Mouse (Mus musculus) T-helper 2 cell (primary cell): ENCODE results near the gene Ifit2.
"Not testable (repeated sequence)": the region's sequence is repeated elsewhere in the genome, so short reads cannot be mapped to it uniquely, and the experiment has no call there.

Experiments
- in situ Hi-C: fragments of 300-600 bp; cut with MboI, MseI; formaldehyde crosslinking; loops from one replicate; pipeline ENCODE4 v1.15.1; 2025; ENCODE audit warnings: high pct_unique_total_duplicates

The Ifit2 gene

DNA sequence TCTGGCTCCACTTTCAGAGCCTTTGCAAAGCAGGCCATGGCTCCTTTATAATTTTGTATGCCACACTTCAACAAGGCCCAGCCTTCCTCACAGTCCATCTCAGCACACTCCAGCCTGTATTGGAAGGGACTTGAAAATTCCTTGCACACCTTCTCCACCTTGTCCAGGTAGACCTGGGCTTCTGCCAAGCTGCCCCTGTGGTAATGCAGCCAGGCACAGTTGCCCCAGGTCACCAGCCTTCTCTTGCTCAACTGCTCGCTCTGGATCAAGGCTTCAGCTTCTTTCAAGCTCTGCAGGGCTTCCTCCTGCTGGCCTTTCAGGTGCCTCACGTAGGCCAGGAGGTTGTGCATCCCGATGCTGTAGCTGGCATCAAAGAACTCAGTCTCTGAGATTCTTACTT lies 44.0 kb downstream of the Ifit2 start:
- in situ Hi-C loops: not testable (repeated sequence)

DNA sequence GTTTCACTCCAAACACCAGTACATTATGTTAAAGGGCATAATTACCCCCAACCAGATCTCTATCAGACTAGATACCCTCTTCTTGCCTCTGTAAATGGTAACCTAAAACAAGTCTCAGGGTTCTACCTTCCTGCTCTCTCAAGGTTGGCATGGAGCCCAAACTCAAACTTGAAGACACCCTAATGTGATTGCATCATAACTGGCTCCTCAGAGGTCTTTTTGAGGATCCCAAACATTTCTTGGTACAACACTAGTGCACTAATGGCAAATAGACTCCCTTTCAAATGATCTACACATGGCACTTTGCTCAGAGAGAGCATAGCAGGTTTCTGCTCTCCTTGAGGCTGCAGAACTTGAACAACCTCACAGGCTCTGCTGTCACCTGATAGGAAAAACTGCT lies 46.3 kb downstream of the Ifit2 start:
- in situ Hi-C loops: no loop called here

GRCm38 (mm10) chr19:34598341-34598740 lies 47.8 kb downstream of the Ifit2 start:
- in situ Hi-C loops: no loop called here

- in situ Hi-C loops: not testable (repeated sequence)
These were observed 48.8 kb downstream of the Ifit2 start for GRCm38 (mm10) chr19:34599250-34599649.

- in situ Hi-C loops: loop anchor here (10.0 kb wide), 1 partner anchor 47 kb away; the partner anchor contains the start of gene Ifit2
These were observed 51.4 kb downstream of the Ifit2 start, which contains the start of gene Ifit1bl1 for GRCm38 (mm10) chr19:34601888-34602287. TSS of gene Ifit1bl1 (minus strand) at chr19:34601956.

GRCm38 (mm10) chr19:34605472-34605871 lies 55.0 kb downstream of the Ifit2 start:
- in situ Hi-C loops: loop anchor here (10.0 kb wide), 1 partner anchor 51 kb away; the partner anchor contains the start of gene Ifit2

- in situ Hi-C loops: loop anchor here (10.0 kb wide), 1 partner anchor 53 kb away; the partner anchor contains the start of gene Ifit2
These were observed 57.0 kb downstream of the Ifit2 start, which contains the start of gene Ifit3b for GRCm38 (mm10) chr19:34607237-34608051. TSS of gene Ifit3b (plus strand) at chr19:34607970.

DNA sequence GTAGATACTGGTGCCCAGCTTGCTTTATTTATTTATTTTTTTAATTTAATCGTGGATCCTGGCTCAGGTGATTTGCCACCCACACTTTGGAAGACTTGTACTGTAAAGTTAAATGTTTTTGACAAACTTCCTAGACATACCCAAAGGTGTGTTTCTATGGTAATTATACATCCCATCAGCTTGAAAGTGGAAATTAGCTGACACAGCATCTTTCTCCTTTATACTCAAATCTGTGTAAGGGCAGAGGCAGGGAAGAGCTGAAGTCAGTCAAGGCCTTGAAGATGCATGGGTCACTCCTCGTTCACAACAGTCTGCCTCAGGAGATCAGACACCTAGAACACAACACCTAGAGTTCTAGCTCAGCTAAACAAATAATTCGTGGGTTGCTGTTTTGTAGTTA lies 59.6 kb downstream of the Ifit2 start:
- in situ Hi-C loops: not testable (repeated sequence)

DNA sequence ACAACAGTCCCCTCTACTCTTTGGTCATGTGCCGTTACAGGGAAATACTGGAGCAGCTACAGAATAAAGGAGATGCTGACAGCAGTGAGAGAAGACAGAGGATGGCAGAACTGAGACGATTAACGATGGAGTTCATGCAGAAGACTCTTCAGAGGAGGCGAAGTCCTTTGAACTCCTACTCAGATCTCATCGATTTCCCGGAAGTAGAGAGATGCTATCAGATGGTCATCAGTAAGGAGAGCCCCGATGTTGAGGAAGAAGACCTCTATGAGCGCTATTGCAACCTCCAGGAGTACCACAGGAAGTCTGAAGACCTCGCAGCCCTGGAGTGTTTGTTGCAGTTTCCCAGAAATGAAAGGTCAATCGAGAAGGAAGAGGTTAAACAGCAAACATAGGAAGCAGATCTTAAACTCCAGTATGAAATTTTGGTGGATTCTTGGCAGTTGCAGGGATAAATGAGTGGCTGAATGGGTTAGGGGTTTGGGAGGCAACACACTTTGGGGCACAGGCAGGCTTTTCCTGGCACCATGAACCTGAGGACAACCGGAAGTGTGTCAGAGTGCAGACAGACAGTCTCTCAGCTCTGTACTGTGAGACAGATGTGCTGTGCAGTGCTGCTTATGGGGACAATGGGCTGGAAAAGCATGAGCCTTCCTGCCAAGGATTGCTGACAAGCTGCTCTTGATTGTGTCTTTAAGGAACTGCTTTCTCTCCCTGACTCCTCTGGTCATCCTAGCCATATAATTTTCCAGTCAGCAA lies 61.9 kb downstream of the Ifit2 start:
- in situ Hi-C loops: not testable (repeated sequence)

DNA sequence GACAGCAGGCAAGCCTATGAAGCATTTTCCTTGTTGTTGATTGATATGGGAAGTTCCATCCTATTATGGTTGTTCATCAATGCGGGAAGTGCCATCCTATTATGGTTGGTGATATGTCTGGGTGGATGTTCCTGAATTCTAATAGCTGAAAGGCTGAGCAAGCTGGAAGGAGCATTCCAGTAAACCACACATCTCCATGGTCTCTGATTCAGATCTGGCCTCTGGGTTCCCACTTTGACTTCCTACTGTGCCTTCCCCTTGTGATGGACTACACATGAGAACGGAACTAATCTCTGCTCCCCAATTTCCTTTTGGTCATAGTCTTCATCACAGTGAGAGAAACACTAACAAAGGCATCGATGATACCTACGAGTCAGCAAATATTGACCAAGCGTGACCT lies 70.4 kb downstream of the Ifit2 start:
- in situ Hi-C loops: no loop called here

GRCm38 (mm10) chr19:34623781-34624180 lies 73.3 kb downstream of the Ifit2 start:
- in situ Hi-C loops: no loop called here

DNA sequence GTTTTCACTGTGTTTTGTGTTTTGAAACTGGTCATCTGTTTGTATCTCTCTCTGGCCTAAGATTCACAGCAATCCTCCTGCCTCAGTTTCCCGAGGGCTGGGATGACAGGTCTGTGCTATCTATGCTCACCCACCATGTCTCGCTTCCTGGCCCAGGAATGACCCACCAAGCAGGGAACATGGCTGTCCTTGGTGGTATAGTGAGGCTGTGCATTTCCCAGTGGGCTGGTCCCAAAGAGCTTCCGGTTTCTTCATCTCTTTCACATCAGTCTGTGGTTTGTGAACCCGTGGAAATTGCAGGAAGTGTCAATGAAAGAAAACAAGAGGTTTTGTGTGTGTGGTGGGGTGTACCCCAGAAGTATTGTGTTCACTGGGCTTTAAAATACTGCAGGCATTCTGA lies 74.2 kb downstream of the Ifit2 start:
- in situ Hi-C loops: no loop called here
